Mouse (Mus musculus) G1E (cell line): Measurements from ENCODE around the gene Ahnak2.

ENCODE experiments used
- CTCF ChIP-seq: IDR thresholded peaks from 2 replicates; pipeline ENCODE4 v1.5.1; 2012; ENCODE audit warnings: low read depth, low read length, inconsistent platforms, mixed read lengths
- GATA1 ChIP-seq: IDR thresholded peaks from 2 replicates; pipeline ENCODE4 v1.6.1; 2012; ENCODE audit warnings: borderline replicate concordance, low read length, inconsistent platforms, mixed read lengths
- GATA2 ChIP-seq: IDR thresholded peaks from 2 replicates; pipeline ENCODE4 v1.6.1; 2012; ENCODE audit warnings: low read depth, low read length, inconsistent platforms, borderline replicate concordance
- POLR2AphosphoS5 ChIP-seq: IDR thresholded peaks from 2 replicates; pipeline ENCODE4 v1.6.1; 2012; ENCODE audit warnings: low read depth, low read length, inconsistent platforms; ENCODE audit not compliant: insufficient replicate concordance
- TAL1 ChIP-seq: conservative IDR thresholded peaks from 2 replicates; pipeline ENCODE4 v1.6.1; 2012; ENCODE audit warnings: low read depth, low read length, inconsistent platforms, mixed read lengths

GRCm38 (mm10) chr12:112750976-112751375 is 51.5 kb downstream of the Ahnak2 start:
- TF ChIP-seq CTCF (no peak), TAL1 (no peak), GATA1 (no peak), POLR2AphosphoS5 (no peak), GATA2 (no peak)
